ENCODE assay signal across 8 mouse cellular contexts in the genomic region with DNA sequence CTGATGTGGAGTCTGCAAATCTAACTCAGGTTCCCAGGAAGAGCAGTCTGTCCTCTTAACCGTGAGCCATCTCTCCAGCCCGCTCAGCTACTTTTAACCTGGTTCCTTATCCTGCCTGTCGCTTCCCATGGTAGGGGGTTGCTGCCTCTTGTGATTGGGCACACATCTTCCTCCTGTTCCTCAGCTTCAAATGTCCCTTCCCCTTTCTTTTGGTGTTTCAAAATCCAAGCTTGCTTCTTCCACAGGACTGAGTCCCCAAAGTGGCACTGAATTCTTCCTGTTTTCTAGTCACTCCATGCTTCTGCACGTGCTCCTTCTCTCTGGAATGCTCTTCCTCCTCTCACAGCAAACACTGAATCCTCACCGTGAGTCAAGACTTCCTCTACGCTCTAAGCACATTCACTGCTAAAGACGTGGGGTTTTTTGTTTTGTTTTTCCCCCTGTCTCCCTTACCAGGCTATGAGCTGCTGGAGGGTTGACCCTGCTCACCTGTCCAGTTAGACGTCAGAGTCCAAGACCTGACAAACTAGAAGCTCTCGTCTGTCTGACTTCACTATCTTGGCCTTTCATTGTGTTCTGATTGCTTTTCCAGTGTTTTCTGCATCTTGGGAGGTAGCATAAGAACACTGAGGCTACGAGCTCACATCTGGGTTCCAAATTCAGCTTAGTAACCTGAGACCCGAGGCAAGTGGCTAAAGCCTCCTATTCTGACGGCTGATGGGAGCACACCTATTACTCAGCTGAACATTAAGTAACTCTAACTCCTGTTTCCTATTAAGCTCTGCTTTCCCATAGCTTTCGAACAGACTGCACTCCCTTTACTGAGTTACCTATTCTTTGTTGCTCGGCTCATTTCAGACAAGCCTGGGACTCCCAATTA. TPM values are rescaled to one million over a fixed set of nuclear protein-coding genes. Genes with fewer than 3 reads are reported as not detected.
DNase-seq lines count a peak whose midpoint lies in the region; ATAC-seq and TF ChIP-seq lines count a peak whose summit lies in the region.

No protein-coding gene starts in this region.

- peak overlapping the region; percentile 72 for H3K9ac ChIP-seq in liver, embryonic 11.5 days (ENCODE audit: low read depth, low read length)

- H3K9me3 ChIP-seq in liver, embryonic 11.5 days (ENCODE audit: control insufficient read depth, low read length): no peaks in the 10 kb centered on the region

- TF ChIP-seq POLR2A in testis, adult 2 months (IDR thresholded peaks at IDR 0.05; ENCODE audit: control insufficient read depth, low read depth, low read length): no peak

- TF ChIP-seq CTCF in testis, adult 2 months (IDR thresholded peaks at IDR 0.05; ENCODE audit: control insufficient read depth, insufficient read depth, insufficient replicate concordance, low read depth, low read length): no peak

- peak overlapping the region; percentile 3; the same call in 1 of the 2 replicates for H3K4me3 ChIP-seq in testis, adult 2 months (ENCODE audit: control insufficient read depth, low read depth, low read length)
- H3K4me3 ChIP-seq in liver, embryonic 11.5 days (ENCODE audit: low read depth, low read length): peak overlapping the region; percentile 66

- no peaks in the 10 kb centered on the region for H3K27me3 ChIP-seq in testis, adult 2 months (ENCODE audit: control insufficient read depth, insufficient read depth, low read length)
- H3K27me3 ChIP-seq in liver, embryonic 11.5 days (replicated peaks; ENCODE audit: control insufficient read depth, insufficient read depth, low read length): no peaks in the 10 kb centered on the region

- peak; percentile 49 for DNase-seq in cerebellum, adult 9-10 months
- DNase-seq in cerebellum, adult 11 months: no peak
- DNase-seq in testis, postnatal 10 days (ENCODE audit: low spot score): no peak
- no peak for DNase-seq in liver, embryonic 11.5 days (ENCODE audit: low spot score)
- DNase-seq in c-Kit-positive CD71-positive TER-119-positive erythroid progenitor cells, embryonic 14.5 days (ENCODE audit: low spot score): no peak

- WGBS in liver, embryonic 11.5 days: 65% methylated on average over 14 of the region's 14 CpGs

- H3K4me2 ChIP-seq in liver, embryonic 11.5 days: peak overlapping the region; percentile 84

- H3K4me1 ChIP-seq in testis, adult 2 months (ENCODE audit: control insufficient read depth, insufficient read depth, low read length): peaks cover 16% of the 10 kb centered on the region
- H3K4me1 ChIP-seq in liver, embryonic 11.5 days (replicated peaks; ENCODE audit: control insufficient read depth, insufficient read depth, low read length): peaks cover 22% of the 10 kb centered on the region

- no peaks in the 10 kb centered on the region; the same call in 1 of the 2 replicates for H3K36me3 ChIP-seq in testis, adult 2 months (ENCODE audit: control insufficient read depth, insufficient read depth, low read length)
- peaks cover 25% of the 10 kb centered on the region for H3K36me3 ChIP-seq in liver, embryonic 11.5 days (ENCODE audit: control insufficient read depth, insufficient read depth, low read length)

- H3K27ac ChIP-seq in testis, adult 2 months (ENCODE audit: control insufficient read depth, insufficient read depth, low read depth, low read length): no peak overlapping the region
- peak overlapping the region; percentile 89 for H3K27ac ChIP-seq in liver, embryonic 11.5 days (ENCODE audit: low read depth, low read length)

- no peak for ATAC-seq in liver, embryonic 11.5 days (replicated peaks; ENCODE audit: low FRiP score)
- ATAC-seq in frontal cortex, adult (ENCODE audit: low TSS enrichment): no peak
- ATAC-seq in activated CD4-positive, CD25-positive, alpha-beta regulatory T cell, adult 4 months: no peak

RNA-seq across cellular contexts. Expression of a gene that starts 1.7 kb away (rescaled TPM):
- polyA plus RNA-seq in testis, adult 2 months (2012; rRNA removed): 44.5 and 47.9 TPM in 2 replicates
- polyA plus RNA-seq in liver, embryonic 11.5 days (2014; fragmentation: Nextera tagmentation; extraction: Ambion mirVana): 132 and 146 TPM in 2 replicates
- polyA plus RNA-seq in activated CD4-positive, CD25-positive, alpha-beta regulatory T cell, adult 4 months (2017; shearing (Covaris generic)): 100 to 1,000 TPM; 126 to 150 TPM

RNA-seq across cellular contexts. Expression of a gene that starts 10.5 kb away (rescaled TPM):
- polyA plus RNA-seq in testis, adult 2 months (2012; rRNA removed): 85.9 and 101 TPM in 2 replicates
- polyA plus RNA-seq in liver, embryonic 11.5 days (2014; fragmentation: Nextera tagmentation; extraction: Ambion mirVana): 19.8 and 20.1 TPM in 2 replicates
- polyA plus RNA-seq in activated CD4-positive, CD25-positive, alpha-beta regulatory T cell, adult 4 months (2017; shearing (Covaris generic)): 10 to 100 TPM; 20.9 to 21.4 TPM

RNA-seq across cellular contexts. Expression of a gene that starts 13.1 kb away (rescaled TPM):
- 113 and 158 TPM in 2 replicates for polyA plus RNA-seq in testis, adult 2 months (2012; rRNA removed)
- polyA plus RNA-seq in liver, embryonic 11.5 days (2014; fragmentation: Nextera tagmentation; extraction: Ambion mirVana): 2,285 and 2,367 TPM in 2 replicates
- 1,000 to 10,000 TPM; 3,856 to 4,120 TPM for polyA plus RNA-seq in activated CD4-positive, CD25-positive, alpha-beta regulatory T cell, adult 4 months (2017; shearing (Covaris generic))

RNA-seq across cellular contexts. Expression of a gene that starts 20.2 kb away (rescaled TPM):
- polyA plus RNA-seq in testis, adult 2 months (2012; rRNA removed): 27.2 and 29.4 TPM in 2 replicates
- 115 and 126 TPM in 2 replicates for polyA plus RNA-seq in liver, embryonic 11.5 days (2014; fragmentation: Nextera tagmentation; extraction: Ambion mirVana)
- polyA plus RNA-seq in activated CD4-positive, CD25-positive, alpha-beta regulatory T cell, adult 4 months (2017; shearing (Covaris generic)): 100 to 1,000 TPM in 1 of 2 experiments, 10 to 100 TPM in 1; 80.4 to 124 TPM

RNA-seq across cellular contexts. Expression of a gene that starts 20.4 kb away (rescaled TPM):
- polyA plus RNA-seq in testis, adult 2 months (2012; rRNA removed): 10.3 and 10.6 TPM in 2 replicates
- 10.4 and 13.1 TPM in 2 replicates for polyA plus RNA-seq in liver, embryonic 11.5 days (2014; fragmentation: Nextera tagmentation; extraction: Ambion mirVana)
- polyA plus RNA-seq in activated CD4-positive, CD25-positive, alpha-beta regulatory T cell, adult 4 months (2017; shearing (Covaris generic)): 10 to 100 TPM; 11.3 to 14.0 TPM

Comparison
In these comparisons a context has a peak if more than half of its experiments do, and no peak if none do; other contexts are left out.
1. RNA of a gene that starts 13.1 kb away (polyA plus RNA-seq): 3,856 to 4,120 TPM in activated CD4-positive, CD25-positive, alpha-beta regulatory T cell, adult 4 months and 2,285 to 2,367 TPM in liver, embryonic 11.5 days; 113 to 158 TPM in testis, adult 2 months; every median in the first group is over 10 times any median in the second.